Mouse (Mus musculus) adrenal gland, postnatal 10 days (tissue): ENCODE measurements at regions not wholly inside any gene's neighbourhood (a gene's known extent, or its start where the extent isn't known, plus 50 kb on each side); places are given as distances from the start of the nearest gene placed in this dataset.

Experiments used
- DNase-seq: peaks from one replicate; pipeline ENCODE4 v3.0.0; 2021; ENCODE audit warnings: mixed read lengths

DNA sequence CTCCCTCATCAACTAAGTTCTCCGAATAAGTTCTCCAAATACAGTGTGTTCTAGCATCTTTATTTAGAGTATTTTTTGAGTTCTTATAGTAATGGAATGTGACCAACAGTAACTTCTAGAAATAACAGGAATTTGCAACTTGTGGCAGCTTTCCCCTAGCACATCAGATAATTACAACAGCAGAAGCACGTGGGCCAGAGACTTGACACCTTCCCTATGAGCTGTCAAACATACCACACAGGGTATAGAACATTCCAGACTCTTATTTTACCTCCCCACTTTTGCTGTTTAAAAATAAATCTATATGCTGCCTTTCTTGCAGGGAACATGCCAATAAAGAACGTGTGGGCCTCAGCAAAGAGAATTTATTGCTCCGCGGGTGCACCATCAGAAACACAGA is 77.4 kb upstream of the Commd8 start:
- no peak for DNase-seq

DNA sequence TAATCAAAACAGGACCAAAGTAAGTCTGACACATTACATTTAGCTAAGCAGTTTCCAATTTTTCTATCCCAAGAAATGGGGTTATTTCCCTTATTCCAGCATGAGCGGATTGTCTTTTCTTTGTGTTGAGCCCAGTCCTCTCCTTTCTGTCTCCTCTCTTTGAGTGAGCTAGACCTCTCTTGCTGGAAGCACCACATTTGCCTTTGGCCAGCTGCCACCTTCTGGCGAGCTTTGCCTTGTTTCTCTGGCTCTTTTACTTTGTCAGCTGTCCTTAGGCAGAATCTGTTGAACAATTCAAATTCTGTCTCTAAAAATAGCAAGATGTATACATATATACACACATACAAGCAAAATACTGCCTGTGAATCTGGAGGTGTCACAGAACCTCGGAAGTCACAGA is 76.1 kb upstream of the Commd8 start:
- DNase-seq: peak; percentile 79

DNA sequence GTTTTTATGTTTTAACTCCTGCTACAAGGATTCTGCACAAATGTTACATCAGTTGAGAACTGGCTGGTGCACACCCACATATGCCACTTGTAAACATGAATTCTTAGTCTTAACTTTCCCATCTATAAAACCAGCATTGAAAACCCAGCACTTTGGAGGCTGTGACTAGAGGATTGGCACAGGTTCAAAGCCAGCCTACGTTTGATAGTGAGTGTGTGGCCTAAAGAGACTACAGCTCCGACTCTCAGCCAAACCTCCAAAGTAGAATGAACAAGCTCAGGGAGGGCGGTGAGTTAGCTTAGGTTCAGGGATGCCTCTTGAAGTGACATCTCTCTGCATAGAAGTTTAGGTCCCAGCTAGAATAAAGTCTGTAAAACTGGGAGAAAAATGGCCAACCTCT is 75.0 kb upstream of the Commd8 start:
- peak; percentile 36 for DNase-seq

DNA sequence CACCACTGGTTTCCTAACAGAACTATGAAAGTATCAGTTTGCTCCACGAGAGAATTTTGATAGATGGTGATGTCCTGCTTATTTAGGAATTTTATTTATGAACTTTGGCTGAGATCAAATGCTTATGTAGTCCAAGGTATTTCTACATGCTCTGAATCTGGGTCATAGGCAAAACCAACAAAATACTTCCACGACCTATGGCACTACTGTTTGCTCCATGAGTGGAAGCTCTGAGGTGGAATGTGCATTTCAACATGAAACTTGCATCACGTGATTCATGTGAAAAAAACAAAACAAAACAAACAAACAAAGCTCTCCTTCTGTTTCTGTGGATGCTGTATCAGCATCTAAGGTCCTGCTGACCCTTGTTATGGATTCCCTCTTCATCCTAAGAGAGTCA is 73.5 kb upstream of the Commd8 start:
- no peak for DNase-seq

DNA sequence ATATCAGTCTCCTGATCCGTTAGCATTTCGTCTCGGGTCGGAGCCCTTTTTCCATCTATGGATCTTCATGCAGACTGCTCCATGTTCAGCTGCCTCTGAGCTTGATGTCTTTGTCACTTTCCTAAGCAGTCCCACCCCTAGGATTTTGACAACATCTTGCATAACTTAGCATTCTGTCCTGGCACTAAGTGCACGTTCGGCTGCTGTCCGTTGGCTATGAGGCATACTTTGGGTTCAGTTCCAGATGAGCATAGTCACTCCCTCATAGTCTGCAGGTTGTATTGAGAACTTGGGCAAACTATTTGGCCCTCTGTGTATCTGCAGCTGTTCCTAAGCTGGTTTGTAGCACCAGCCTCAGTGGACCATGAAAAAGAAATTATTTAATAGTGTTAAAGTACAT is 72.3 kb upstream of the Commd8 start:
- peak; percentile 7 for DNase-seq

DNA sequence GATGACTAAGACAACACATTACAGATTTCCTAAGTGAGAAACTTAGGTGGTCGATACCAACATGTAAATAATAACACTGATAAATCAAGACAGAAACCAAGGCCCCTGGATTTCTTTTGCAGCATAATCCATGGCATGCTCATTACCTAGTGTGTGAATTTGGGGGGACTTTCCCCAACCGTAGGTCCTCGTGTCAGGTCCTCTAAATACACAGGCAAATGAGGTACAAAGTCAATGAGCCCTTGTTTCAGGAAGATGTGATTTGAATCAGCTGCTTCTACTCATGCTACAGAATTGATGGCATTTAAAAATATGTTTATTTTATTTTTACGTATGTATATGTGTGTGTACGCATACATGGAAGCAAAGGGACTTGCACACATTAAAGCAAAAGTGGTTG is 59.0 kb upstream of the Commd8 start:
- no peak for DNase-seq

DNA sequence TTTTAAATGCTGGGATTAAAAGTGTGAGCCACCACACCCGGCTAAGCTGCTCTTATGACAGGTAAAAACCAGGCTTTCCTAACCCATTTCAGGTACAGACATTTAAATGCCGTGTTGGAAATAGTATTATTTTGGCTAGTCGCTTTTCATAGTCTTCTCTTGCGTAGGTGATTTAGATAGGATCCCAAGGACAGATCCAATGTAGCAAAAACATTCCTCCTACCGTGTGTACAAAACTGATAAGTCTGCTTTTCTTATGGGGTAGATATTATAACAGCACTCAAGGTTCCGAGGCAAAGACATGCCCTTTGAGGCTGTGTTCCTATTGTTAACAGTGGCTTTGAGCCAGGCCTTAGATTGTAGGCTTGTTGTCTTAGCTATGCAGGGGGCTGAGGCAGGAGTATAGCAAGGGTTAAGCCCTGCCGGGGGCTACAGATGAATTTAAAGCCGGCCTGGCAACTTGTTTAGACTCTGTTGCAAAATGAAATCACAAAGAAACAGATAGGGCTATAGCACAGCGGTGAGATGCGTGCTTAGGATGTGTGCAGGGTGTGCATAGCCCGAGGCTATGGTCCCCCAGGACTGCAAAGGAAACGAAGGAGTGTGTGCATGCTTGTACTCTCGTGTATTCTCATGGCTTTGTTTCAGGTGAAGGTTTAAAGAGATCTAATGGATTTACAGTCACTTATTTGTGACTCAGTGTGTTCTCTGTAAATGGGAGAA is 57.7 kb upstream of the Commd8 start:
- no peak for DNase-seq

DNA sequence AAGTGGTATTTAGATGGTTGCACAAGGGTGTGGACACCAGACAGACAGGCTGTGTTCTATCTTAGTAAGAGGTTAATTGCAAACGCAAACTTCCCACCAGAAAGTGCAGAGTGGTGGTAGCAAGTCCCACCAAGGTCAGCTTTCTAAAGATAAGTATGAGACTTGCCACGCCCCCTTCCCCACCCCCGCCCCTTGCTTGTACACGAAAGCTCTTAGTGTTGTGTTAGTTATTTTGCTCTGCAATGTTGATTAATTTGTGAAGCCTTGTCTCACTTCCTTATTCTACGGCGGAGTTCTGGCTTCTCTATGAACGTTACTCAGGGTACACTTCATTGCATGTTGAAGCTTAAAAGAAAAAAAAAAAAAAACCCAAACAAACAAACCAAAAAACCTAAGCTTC is 57.1 kb upstream of the Commd8 start:
- no peak for DNase-seq

DNA sequence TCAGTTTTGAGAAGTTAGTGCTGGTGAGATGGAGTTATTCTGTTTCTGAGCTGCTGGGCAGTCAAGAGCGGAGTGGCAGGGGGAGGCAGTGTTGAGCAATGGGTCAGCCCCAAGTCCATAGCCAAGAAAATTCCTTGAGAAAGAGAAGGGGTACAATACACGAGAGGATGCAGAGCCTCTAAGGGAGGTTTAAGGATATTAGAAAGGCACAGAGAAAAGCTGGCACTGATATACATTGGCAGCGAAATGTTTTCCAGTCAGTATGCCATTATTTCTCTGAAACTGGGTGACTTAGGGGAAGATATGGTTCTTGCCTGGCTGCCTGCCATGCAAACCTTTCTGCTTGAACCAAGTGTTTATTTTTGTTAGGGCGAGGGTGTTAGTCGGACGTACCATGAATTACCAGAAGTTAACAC is 56.6 kb upstream of the Commd8 start:
- DNase-seq: peak; percentile 51

DNA sequence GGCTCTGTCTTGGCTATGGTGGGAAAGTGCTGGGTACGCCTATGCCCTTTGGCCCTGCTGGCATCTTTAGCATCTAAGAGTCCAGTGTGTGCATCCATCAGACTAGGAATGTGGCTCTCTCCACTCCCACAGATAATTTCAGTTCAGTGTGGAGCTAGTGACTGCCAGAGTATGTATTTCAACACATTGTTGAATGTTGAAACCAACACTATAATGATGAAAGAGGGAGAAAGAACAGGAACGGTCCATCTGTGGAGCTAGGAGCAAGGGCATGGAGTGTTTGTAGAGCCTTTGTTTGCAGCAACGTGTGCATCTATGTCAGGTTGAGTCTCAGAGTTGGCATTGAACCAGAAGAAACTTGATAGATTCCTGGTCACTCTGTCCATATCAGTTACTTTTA is 54.9 kb upstream of the Commd8 start:
- DNase-seq: no peak

DNA sequence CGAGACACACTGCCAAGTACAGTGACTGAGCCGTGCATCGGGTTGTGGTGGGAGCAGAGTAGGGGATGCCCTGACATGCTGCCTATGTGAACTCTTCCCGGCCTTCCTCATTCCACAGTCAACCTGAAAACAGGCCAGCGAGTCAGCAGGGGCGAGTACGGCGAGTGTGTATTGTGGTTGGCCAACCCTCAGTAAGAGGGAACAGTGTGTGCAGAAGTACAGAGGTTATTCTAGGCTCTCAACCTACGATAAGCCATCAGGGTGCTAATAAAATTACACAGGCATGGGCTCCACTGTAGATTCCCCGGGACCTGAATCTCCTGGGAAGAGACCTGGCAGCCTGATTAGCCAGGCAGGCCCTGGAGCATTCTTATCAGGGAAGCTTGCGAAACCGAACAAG is 51.7 kb upstream of the Commd8 start:
- DNase-seq: peak; percentile 53

DNA sequence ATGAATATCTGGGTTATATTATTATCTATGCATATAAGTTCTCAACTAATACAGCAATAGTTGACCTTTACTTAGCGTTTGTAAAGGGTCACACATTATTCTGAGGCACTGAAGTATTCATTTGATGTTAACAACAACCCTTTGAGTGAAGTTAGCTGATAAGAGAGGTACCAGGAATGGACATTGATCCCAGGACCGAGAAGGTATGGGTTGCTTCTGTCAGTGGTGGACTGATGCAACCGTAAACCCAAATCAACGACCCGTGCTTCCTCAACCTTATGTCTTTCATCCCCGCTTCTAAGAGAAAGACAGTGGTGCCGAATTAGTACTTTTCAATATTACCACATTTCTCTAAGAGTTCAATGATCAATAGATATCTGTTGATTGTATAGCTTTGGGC is 51.3 kb upstream of the Commd8 start:
- DNase-seq: no peak
